Mouse (Mus musculus): ENCODE data around the gene Ift46.

The Ift46 gene

DNA sequence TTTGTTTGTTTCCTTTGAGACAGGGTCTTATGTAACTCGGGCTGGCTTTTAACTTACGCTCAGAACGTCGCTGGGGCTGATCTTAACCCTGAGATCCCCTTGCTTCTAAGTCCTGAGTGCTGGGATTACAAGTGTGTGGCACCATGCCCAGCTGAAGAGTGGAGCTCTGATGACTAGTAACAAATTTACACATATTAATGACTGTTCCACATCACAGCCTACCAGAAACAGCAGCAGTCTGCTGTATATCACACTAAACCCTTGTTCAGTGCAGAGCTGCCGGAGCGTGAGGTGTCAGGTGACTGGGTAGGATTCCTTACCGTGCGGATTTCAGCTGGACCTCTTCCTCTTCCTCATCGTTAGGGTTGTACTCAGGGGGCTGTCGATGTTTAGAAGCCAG lies 42.6 kb downstream of the Ift46 start:
- no peak for DNase-seq

DNA sequence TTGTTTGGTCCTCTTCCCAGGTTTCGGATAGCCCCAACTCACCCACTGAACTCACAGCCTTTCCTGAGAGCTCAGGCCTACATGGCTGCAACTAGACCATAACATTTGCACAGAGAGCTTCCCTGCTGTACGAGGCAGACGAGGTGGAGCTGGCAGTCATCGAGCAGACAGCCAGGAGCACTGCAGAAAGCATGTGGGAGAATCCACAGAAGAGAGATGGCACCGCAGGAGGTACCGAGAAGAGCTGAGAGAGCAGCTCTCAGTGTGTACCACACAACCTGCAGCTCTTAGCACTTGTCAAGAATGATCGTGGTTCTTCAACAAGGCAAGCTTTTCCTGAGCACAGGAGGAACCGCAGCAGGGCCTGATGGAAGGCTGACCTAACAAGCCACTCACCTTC lies 46.5 kb downstream of the Ift46 start:
- no peak for DNase-seq

DNA sequence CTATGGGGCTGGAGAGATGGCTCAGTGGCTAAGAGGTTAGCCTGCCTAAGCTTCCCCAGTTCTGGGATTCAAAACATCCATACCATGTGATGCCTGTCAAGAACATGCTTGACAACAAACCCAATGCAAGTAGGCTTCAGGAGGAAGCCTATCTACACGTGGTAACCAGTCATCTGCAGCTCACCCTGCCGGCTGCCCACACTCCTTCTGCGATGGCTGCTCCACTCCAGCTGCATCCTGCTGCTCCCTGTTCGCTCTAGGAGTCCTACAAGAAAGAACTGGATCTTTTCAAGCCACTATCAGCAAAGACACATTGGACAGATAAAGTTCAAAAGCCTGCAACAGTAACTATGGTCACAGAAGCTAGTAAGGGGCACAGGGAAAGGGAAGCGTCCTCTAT lies 49.8 kb downstream of the Ift46 start:
- DNase-seq = no peak

DNA sequence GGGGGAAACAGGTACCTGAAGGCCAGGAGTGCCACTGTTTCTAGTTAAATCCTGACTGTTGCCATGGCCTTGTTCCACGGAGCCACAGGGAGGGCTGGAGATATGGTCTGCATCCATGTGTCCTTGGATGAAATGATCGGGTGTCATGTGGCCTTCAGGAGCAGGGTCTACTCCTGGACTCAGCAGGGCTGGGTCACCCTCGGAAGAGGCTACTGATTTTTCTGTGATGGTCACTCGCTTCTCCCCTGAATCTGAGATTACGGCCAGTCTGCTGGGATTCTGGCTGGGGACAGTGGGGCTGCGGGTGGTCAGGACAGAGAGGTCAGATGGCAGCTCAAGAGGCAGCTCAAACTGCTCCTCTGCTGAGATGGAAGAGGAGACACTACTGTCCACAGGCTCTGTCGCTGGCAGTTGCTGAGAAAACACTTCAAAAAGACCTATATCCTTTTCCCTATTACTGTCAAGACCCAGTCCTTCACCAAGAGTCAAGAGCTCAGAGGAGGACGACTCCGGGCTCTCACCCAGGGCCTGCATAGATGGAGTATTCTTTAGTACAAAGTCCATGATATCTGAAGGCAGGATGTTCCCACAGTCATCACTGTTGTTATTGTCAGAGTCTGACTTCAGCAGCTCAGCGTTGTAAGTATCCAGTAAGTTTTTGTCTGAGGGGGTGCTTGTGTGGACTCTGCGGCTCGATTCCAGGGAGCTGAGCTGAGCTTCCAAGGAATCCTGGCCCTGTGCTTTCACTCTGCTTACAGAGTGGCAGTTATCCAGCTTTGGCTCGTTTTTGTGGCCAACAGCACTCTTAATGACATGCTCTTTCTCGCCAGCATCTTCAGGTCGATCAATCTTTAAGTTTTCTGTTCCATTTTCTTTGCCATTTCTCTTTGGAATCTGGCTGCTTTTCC lies 52.5 kb downstream of the Ift46 start:
- DNase-seq = no peak

DNA sequence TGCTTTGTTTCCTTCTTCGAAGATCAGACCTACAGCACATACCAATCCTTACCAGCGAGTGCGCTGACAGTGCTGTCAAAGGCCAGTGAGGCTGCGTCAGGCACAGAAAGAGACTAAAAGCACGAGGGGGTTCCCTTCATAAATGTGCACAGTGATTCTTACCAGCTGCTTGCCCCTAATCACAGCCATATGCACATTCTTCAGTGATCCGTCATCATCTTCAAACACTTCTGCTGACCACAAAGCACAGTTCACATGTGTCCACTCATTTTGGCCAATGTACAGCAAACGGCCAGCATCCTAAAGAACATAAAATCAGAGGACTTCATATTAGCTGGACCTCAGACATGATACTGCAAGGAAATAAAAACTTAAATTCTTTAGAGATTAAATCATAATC lies 59.0 kb downstream of the Ift46 start:
- no peak for DNase-seq

DNA sequence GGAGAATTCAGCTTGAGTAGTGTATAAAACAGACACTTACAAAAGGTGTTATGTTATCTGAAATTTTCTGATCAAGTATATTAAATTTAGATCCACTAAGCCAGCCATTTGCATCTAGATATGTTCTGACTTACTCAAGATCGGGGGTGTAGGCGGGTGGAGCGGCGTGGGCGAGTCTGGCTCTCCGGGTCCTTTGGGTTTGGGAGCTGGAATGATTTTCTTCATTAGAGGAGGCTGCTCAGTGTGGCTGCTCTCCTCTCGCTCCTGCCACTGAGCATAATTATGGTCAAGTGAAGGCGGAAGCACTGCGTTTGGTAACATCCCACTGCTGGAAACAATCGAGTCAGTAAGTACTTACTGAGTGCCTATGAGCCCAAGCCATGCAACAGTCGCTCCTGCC lies 61.2 kb downstream of the Ift46 start:
- DNase-seq = no peak

DNA sequence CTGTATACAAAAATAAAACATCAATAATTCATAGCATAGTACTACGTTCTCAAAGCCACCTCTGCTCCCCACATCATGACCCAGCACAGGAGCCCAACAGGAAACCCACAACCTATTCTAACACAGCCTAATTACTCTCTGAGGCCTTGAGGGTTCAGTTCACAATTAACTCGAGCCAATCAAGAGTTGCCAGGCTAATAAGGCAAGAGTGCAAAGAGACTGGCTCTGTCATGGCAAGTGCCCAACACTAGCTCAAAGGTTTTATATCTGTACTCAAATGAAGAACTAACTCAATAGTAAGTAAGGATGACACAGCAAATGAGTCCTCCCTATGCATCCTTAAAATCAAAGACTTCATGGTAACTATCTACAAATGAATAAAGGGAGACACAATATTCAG lies 62.8 kb downstream of the Ift46 start:
- DNase-seq = no peak

DNA sequence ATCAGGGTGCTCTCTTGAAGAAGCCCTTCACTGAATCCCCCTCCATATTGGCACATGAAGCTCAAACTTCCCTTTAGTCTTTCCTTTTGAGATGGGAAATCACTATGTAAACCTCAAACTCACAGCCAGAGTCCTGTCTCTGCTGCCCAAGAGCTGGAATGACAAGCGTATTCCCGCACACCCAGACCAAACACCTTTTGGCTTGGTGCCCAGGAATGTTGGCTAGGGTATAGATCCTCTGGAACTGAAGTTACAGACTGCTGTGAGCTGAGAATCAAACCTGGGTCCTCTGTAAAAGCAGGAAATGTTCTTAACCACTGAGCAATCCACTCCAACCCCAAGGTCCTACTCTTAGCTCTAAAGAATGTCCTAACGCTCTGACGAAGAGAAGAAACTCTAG lies 64.6 kb downstream of the Ift46 start:
- peak; percentile 59 for DNase-seq

DNA sequence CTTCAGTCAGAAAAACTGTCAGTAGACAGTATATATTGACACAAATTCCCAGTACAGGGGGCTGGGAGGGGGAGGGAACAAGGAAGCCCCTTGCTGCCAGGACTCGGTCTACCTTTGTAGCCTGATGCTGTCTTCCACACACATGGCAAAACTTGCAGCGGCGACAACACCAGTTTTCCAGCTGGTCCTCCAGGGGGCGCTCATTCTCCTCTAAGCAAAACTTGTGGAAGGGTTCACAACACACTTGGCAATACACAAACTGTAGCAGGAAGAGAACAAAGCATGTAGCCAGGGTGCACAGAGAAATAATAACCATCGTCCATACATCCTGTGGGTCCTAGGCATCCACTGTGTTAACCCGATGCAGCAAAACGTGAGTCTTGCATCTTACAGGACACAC lies 68.7 kb downstream of the Ift46 start:
- peak; percentile 68 for DNase-seq

DNA sequence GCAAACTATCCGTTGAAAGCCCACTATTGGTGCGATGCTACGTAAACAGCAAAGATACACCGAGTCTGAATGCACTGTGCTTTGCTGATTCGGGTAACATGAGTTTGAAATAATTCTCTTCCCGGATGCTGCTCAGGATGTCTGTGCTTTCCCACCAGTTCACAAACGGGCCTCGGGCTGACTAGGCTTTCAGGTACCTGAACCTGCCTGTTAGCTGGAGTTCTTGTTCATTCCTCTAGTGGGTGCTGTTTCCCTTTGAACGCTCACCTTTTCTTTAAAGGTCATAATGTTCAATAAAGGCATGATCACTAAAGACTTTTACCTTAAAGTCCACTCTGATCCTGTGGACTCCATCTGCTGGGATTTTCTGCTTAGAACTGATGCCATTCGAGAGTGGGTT lies 73.5 kb downstream of the Ift46 start:
- DNase-seq = peak; percentile 36

Measured in kidney, adult 18-20 months (tissue).